Mouse (Mus musculus) intestine, embryonic 16.5 days (tissue): ENCODE measurements around the gene Spem1. TPM values are rescaled to one million over a fixed set of nuclear protein-coding genes. Genes with fewer than 3 reads are reported as not detected.

ENCODE experiments used
- ATAC-seq: fragments of 200-750 bp; cut with Nextera tagmentation; 2 replicates; pipeline ENCODE4 v1.8.0; 2017; ENCODE audit warnings: moderate TSS enrichment, moderate library complexity
- H3K27ac ChIP-seq: fragments of 300-500 bp; sonication (generic); 2 replicates; pipeline ENCODE4 v1.5.1; 2014; ENCODE audit warnings: mild to moderate bottlenecking, low read length
- H3K27me3 ChIP-seq: fragments of 300-500 bp; sonication (generic); replicated peaks from 2 replicates; pipeline ENCODE4 v1.6.1; 2014; ENCODE audit warnings: low read length, control low read depth, mixed read lengths; ENCODE audit not compliant: control insufficient read depth, insufficient read depth
- H3K36me3 ChIP-seq: fragments of 300-500 bp; sonication (generic); 2 replicates; pipeline ENCODE4 v1.6.1; 2014; ENCODE audit warnings: low read length, control low read depth; ENCODE audit not compliant: control insufficient read depth, insufficient read depth
- H3K4me1 ChIP-seq: fragments of 300-500 bp; sonication (generic); 2 replicates; pipeline ENCODE4 v1.6.1; 2014; ENCODE audit warnings: low read length, control low read depth, mixed read lengths; ENCODE audit not compliant: control insufficient read depth, insufficient read depth
- H3K4me2 ChIP-seq: fragments of 300-500 bp; sonication (generic); 2 replicates; pipeline ENCODE4 v1.6.1; 2014; ENCODE audit warnings: low read depth, low read length, control low read depth
- H3K4me3 ChIP-seq: fragments of 300-500 bp; sonication (generic); 2 replicates; pipeline ENCODE4 v1.5.1; 2014; ENCODE audit warnings: mild to moderate bottlenecking, low read length
- H3K9ac ChIP-seq: fragments of 300-500 bp; sonication (generic); 2 replicates; pipeline ENCODE4 v1.6.1; 2014; ENCODE audit warnings: low read depth, low read length
- H3K9me3 ChIP-seq: fragments of 300-500 bp; sonication (generic); 2 replicates; pipeline ENCODE4 v1.6.1; 2016; ENCODE audit warnings: low read length, control low read depth; ENCODE audit not compliant: control insufficient read depth
- WGBS: fragments of 180-500 bp; shearing (Covaris S2); extraction: QIAGEN DNeasy Blood & Tissue Kit; methylation state at CpG from one replicate; pipeline ENCODE4 v1.1.7; 2014; 5-methylcytosine and 5-hydroxymethylcytosine counted together
- polyA plus RNA-seq: library from polyadenylated mRNA; unstranded; fragments of >200 nt; fragmentation: Nextera tagmentation; extraction: Ambion mirVana; gene quantifications from 2 replicates; pipeline ENCODE4 v1.2.1, GENCODE M21; 2015

Spem1 gene
- polyA plus RNA-seq, 1 experiment from 2014 or later = not detected

DNA sequence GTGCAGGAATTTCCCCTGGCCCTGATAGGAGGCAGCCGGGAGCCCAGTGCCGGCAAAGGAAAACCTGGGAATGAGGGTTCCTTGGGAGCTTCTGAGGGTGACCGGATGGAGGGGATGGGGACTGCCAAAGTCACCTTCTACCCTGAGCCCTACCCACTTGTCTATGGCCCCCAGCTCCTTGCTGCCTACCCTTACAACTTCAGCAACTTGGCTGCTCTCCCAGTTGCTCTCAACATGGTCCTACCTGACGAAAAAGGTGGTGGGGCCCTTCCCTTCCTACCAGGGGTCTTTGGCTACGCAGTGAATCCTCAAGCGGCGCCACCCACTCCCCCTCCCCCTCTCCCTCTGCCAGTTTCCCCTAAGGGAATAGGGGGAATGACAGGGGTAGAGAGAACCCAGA, 43.0 kb downstream of the Spem1 start:
- Histone ChIP-seq H3K4me2 (no peak overlapping the region), H3K27me3 (no peaks in the 10 kb centered on the region), H3K36me3 (0 out of 2 replicates have a peak, but pooled peaks cover 2% of the 10 kb centered on the region), H3K9ac (no peak overlapping the region), H3K9me3 (no peaks in the 10 kb centered on the region), H3K27ac (no peak overlapping the region), H3K4me3 (no peak overlapping the region), H3K4me1 (no peaks in the 10 kb centered on the region)
- no peak for ATAC-seq
- 44% methylated on average over 7 of the region's 7 CpGs for WGBS

DNA sequence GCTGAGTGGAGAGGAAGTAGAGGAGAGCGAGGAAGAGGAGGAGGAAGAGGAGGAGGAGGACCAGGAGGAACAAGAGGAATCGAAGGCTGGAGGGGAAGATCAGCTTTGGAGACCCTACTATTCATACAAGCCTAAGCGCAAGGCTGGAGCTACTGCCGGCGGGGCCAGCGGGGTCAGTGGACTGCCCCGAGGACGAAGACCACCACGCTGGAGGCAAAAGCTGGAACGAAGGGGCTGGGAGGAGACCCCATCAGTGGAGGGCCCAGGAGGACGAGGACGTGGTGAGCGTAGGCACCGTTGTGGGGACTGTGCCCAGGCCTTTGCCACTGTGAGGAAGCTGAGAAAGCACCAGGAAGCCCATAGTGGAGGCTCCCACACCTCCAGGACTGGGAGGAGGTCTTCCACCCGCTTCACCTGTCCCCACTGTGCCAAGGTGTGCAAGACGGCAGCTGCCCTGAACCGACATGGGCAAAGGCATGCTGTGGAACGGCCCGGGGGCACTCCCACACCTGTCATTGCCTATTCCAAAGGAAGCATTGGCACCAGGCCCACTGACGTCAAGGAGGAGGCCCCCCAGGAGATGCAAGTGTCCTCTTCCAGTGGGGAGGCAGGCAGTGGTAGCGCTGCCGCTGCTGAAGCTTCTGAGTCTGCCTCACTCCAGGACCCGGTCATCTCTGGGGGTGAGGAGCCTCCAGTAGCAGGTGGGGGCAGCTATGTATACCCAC, 43.6 kb downstream of the Spem1 start:
- Histone ChIP-seq H3K4me1 (no peaks in the 10 kb centered on the region), H3K36me3 (0 out of 2 replicates have a peak, but pooled peaks cover 2% of the 10 kb centered on the region), H3K9ac (no peak overlapping the region), H3K4me3 (no peak overlapping the region), H3K4me2 (no peak overlapping the region), H3K27me3 (no peaks in the 10 kb centered on the region), H3K9me3 (no peaks in the 10 kb centered on the region), H3K27ac (no peak overlapping the region)
- WGBS = 73% methylated on average over 23 of the region's 23 CpGs
- ATAC-seq = no peak

DNA sequence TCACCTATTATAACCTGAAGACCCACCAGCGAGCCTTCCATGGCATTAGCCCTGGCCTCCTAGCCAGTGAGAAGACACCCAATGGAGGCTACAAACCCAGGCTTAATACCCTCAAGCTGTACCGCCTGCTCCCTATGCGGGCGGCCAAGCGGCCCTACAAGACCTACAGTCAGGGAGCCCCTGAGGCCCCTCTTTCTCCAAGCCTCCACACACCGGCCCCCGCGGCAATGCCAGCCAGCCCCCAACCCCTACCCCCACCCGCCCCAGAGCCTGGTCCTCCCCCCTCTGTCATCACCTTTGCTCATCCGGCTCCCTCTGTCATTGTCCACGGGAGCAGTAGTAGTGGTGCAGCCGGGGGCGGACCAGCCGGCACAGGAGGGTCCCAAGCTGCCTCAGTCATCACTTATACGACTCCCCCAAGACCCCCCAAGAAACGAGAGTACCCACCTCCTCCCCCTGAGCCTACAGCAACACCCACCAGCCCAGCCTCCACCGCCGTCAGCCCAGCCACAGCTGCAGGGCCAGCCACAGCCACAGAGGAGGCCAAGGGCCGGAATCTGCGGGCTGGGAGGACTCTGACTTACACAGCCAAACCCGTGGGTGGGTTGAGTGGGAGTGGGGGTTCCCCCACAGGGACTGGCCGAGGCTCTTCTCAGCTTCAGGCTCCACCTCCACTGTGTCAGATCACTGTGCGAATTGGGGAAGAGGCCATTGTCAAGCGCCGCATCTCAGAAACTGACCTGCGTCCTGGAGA, 44.3 kb downstream of the Spem1 start:
- Histone ChIP-seq H3K4me3 (no peak overlapping the region), H3K9me3 (no peaks in the 10 kb centered on the region), H3K36me3 (0 out of 2 replicates have a peak, but pooled peaks cover 2% of the 10 kb centered on the region), H3K4me2 (no peak overlapping the region), H3K27me3 (no peaks in the 10 kb centered on the region), H3K27ac (no peak overlapping the region), H3K9ac (no peak overlapping the region), H3K4me1 (no peaks in the 10 kb centered on the region)
- no peak for ATAC-seq
- 64% methylated on average over 26 of the region's 26 CpGs for WGBS

DNA sequence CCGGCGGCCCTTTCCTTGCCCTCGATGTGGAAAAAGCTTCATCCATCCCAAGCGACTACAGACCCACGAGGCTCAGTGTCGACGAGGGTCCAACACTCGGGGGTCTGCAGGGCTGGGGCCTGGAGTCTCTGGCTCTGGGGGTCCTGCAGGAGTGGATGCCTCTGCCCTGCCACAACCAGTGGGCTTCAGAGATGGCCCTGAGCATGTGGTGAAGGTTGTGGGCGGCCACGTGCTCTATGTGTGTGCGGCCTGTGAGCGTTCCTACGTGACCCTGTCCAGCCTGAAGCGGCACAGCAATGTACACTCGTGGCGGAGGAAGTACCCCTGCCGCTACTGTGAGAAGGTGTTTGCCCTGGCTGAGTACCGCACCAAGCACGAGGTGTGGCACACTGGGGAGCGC, 45.5 kb downstream of the Spem1 start:
- Histone ChIP-seq H3K4me1 (no peaks in the 10 kb centered on the region), H3K27me3 (no peaks in the 10 kb centered on the region), H3K9ac (no peak overlapping the region), H3K4me2 (no peak overlapping the region), H3K27ac (no peak overlapping the region), H3K4me3 (no peak overlapping the region), H3K9me3 (no peaks in the 10 kb centered on the region), H3K36me3 (0 out of 2 replicates have a peak, but pooled peaks cover 2% of the 10 kb centered on the region)
- no peak for ATAC-seq
- 82% methylated on average over 20 of the region's 20 CpGs for WGBS

DNA sequence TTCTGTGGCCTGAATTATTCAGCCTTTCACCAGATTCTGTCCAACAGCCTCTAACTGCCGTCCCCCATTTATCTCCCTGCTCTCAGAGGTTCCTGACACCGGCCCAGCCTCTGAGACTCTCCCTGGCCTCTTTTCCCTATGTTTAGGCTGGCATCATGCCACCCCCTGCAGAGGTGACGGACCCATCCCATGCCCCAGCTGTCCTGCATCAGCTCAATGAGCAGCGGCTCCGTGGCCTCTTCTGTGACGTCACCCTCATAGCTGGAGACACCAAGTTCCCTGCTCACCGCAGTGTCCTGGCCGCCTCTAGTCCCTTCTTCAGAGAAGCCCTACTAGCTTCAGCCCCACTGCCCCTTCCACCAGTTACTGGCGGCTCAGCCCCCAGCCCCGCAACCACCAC, 46.3 kb downstream of the Spem1 start:
- no peak overlapping the region for H3K27ac ChIP-seq
- no peak overlapping the region for H3K9ac ChIP-seq
- no peaks in the 10 kb centered on the region for H3K27me3 ChIP-seq
- H3K4me1 ChIP-seq = no peaks in the 10 kb centered on the region
- H3K4me3 ChIP-seq = no peak overlapping the region
- H3K36me3 ChIP-seq = 0 out of 2 replicates have a peak, but pooled peaks cover 2% of the 10 kb centered on the region
- no peaks in the 10 kb centered on the region for H3K9me3 ChIP-seq
- H3K4me2 ChIP-seq = no peak overlapping the region
- no peak for ATAC-seq
- 66% methylated on average over 10 of the region's 10 CpGs for WGBS

DNA sequence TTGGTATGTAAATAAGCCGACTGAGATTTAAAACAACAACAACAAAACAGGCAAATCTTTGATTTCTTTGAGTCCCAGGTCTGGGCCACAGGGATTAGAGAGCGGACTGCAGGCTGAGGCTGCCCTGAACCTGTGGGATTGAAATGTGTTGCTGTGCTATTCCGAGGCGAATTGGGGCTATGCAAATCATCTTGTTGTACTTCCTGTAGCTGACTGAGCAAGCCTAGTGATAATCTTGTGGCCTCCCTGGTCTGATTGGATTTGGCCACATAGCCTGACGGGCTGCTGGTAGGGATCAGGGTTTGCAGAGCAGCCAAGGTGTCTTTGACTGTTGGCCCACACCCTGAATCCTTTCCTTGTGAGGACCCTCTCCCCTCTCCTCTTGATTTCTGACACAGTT, 47.0 kb downstream of the Spem1 start:
- no peak overlapping the region for H3K27ac ChIP-seq
- WGBS = 66% methylated on average over 5 of the region's 5 CpGs
- no peak overlapping the region for H3K4me2 ChIP-seq
- no peak overlapping the region for H3K4me3 ChIP-seq
- ATAC-seq = no peak
- no peaks in the 10 kb centered on the region for H3K9me3 ChIP-seq
- H3K4me1 ChIP-seq = no peaks in the 10 kb centered on the region
- no peak overlapping the region for H3K9ac ChIP-seq
- no peaks in the 10 kb centered on the region for H3K27me3 ChIP-seq
- 0 out of 2 replicates have a peak, but pooled peaks cover 2% of the 10 kb centered on the region for H3K36me3 ChIP-seq

Other genes with a start within 250 kb of the Spem1 start
- gene Wrap53, start 241.9 kb downstream of the Spem1 start, polyA plus RNA-seq = 24.5 and 26.6 TPM in 2 replicates
- gene Trp53, start 241.8 kb downstream of the Spem1 start, polyA plus RNA-seq = 132 and 148 TPM in 2 replicates
- gene Atp1b2, start 216.2 kb downstream of the Spem1 start, polyA plus RNA-seq = 6.6 and 6.8 TPM in 2 replicates
- gene Shbg, start 204.3 kb downstream of the Spem1 start, polyA plus RNA-seq = 0.10 and 0.72 TPM in 2 replicates
- 15.4 and 18.1 TPM in 2 replicates for gene Sat2, start 200.2 kb downstream of the Spem1 start, polyA plus RNA-seq
- gene Fxr2, start 189.2 kb downstream of the Spem1 start, polyA plus RNA-seq = 12.1 and 12.6 TPM in 2 replicates
- gene Sox15, start 166.9 kb downstream of the Spem1 start, polyA plus RNA-seq = not detected in 2 replicates
- 68.3 and 69.9 TPM in 2 replicates for gene Mpdu1, start 159.5 kb downstream of the Spem1 start, polyA plus RNA-seq
- 14.0 and 14.7 TPM in 2 replicates for gene Cd68, start 156.0 kb downstream of the Spem1 start, polyA plus RNA-seq
- gene Eif4a1, start 149.8 kb downstream of the Spem1 start, polyA plus RNA-seq = 524 and 563 TPM in 2 replicates
- 51.8 and 60.3 TPM in 2 replicates for gene Senp3, start 140.1 kb downstream of the Spem1 start, polyA plus RNA-seq
- gene Tnfsf13, start 136.4 kb downstream of the Spem1 start, polyA plus RNA-seq = 0.44 and 0.57 TPM in 2 replicates
- gene Tnfsf12, start 126.3 kb downstream of the Spem1 start, polyA plus RNA-seq = 6.0 and 6.3 TPM in 2 replicates
- 3.0 and 3.3 TPM in 2 replicates for gene Tnfsfm13, start 126.1 kb downstream of the Spem1 start, polyA plus RNA-seq
- 14.8 and 16.8 TPM in 2 replicates for gene Polr2a, start 63.5 kb downstream of the Spem1 start, polyA plus RNA-seq
- 0.13 and 0.16 TPM in 2 replicates for gene Slc35g3, start 60.2 kb downstream of the Spem1 start, polyA plus RNA-seq
- 2.3 and 2.4 TPM in 2 replicates for gene Zbtb4, start 56.3 kb downstream of the Spem1 start, polyA plus RNA-seq
- gene Chrnb1, start 26.2 kb downstream of the Spem1 start, polyA plus RNA-seq = 3.9 and 4.7 TPM in 2 replicates
- gene Fgf11, start 20.3 kb downstream of the Spem1 start, polyA plus RNA-seq = 1.3 and 1.4 TPM in 2 replicates
- 34.6 and 42.7 TPM in 2 replicates for gene Tmem102, start 16.6 kb downstream of the Spem1 start, polyA plus RNA-seq
- not detected in 2 replicates for gene Gm39566, start 6.9 kb downstream of the Spem1 start, polyA plus RNA-seq
- not detected in 2 replicates for gene Spem2, start 3.7 kb downstream of the Spem1 start, polyA plus RNA-seq
- gene Nlgn2, start 15.6 kb upstream of the Spem1 start, polyA plus RNA-seq = 3.4 and 4.1 TPM in 2 replicates
- gene Tmem256, start 16.3 kb upstream of the Spem1 start, polyA plus RNA-seq = 470 and 476 TPM in 2 replicates
- 73.0 and 75.2 TPM in 2 replicates for gene Plscr3, start 24.2 kb upstream of the Spem1 start, polyA plus RNA-seq
- gene Tnk1, start 36.5 kb upstream of the Spem1 start, polyA plus RNA-seq = 20.5 and 23.5 TPM in 2 replicates
- not detected in 2 replicates for gene Tmem95, start 55.8 kb upstream of the Spem1 start, polyA plus RNA-seq
- gene Kctd11, start 59.2 kb upstream of the Spem1 start, polyA plus RNA-seq = 5.5 and 6.2 TPM in 2 replicates
- gene Acap1, start 73.4 kb upstream of the Spem1 start, polyA plus RNA-seq = 4.2 and 5.2 TPM in 2 replicates
- 4.7 and 5.4 TPM in 2 replicates for gene 2810408A11Rik, start 78.8 kb upstream of the Spem1 start, polyA plus RNA-seq
- 7.1 and 10.1 TPM in 2 replicates for gene Neurl4, start 78.9 kb upstream of the Spem1 start, polyA plus RNA-seq
- 60.0 and 63.8 TPM in 2 replicates for gene Gps2, start 91.7 kb upstream of the Spem1 start, polyA plus RNA-seq
- gene Eif5a, start 99.8 kb upstream of the Spem1 start, polyA plus RNA-seq = 1,478 and 1,683 TPM in 2 replicates
- 1.3 and 2.1 TPM in 2 replicates for gene Ybx2, start 113.6 kb upstream of the Spem1 start, polyA plus RNA-seq
- 21.5 and 22.6 TPM in 2 replicates for gene Slc2a4, start 126.0 kb upstream of the Spem1 start, polyA plus RNA-seq
- 1,377 and 1,415 TPM in 2 replicates for gene Cldn7, start 142.6 kb upstream of the Spem1 start, polyA plus RNA-seq
- gene Ctdnep1, start 159.0 kb upstream of the Spem1 start, polyA plus RNA-seq = 20.7 and 20.9 TPM in 2 replicates
- gene Elp5, start 160.3 kb upstream of the Spem1 start, polyA plus RNA-seq = 92.6 and 106 TPM in 2 replicates
- 639 and 679 TPM in 2 replicates for gene Gabarap, start 169.0 kb upstream of the Spem1 start, polyA plus RNA-seq
- 49.7 and 53.1 TPM in 2 replicates for gene Phf23, start 173.6 kb upstream of the Spem1 start, polyA plus RNA-seq
- gene Dvl2, start 178.4 kb upstream of the Spem1 start, polyA plus RNA-seq = 23.8 and 26.0 TPM in 2 replicates
- gene Acadvl, start 193.2 kb upstream of the Spem1 start, polyA plus RNA-seq = 172 and 189 TPM in 2 replicates
- gene Dlg4, start 194.8 kb upstream of the Spem1 start, polyA plus RNA-seq = 5.1 and 6.1 TPM in 2 replicates
- gene Asgr1, start 231.9 kb upstream of the Spem1 start, polyA plus RNA-seq = 0.17 and 0.31 TPM in 2 replicates